Mouse (Mus musculus): ENCODE data around the gene Asic4.

Asic4 gene

GRCm38 (mm10) chr1:75443247-75444024, 6.8 kb upstream of the Asic4 start:
- no peak for DNase-seq

- DNase-seq = no peak
These were observed 6.0 kb upstream of the Asic4 start for GRCm38 (mm10) chr1:75444208-75444607.

GRCm38 (mm10) chr1:75445141-75445701, 5.0 kb upstream of the Asic4 start:
- DNase-seq = no peak

GRCm38 (mm10) chr1:75445751-75446611, 4.3 kb upstream of the Asic4 start:
- DNase-seq = peak; percentile 72 to 80

- no peak for DNase-seq
These were observed 3.6 kb upstream of the Asic4 start for GRCm38 (mm10) chr1:75446656-75447055.

GRCm38 (mm10) chr1:75447265-75448051, 2.8 kb upstream of the Asic4 start:
- no peak for DNase-seq

GRCm38 (mm10) chr1:75448052-75448431, 2.2 kb upstream of the Asic4 start:
- DNase-seq = no peak

GRCm38 (mm10) chr1:75448937-75449336, 1.3 kb upstream of the Asic4 start:
- DNase-seq = no peak

- no peak for DNase-seq
These were observed 680 bp upstream of the Asic4 start for GRCm38 (mm10) chr1:75449377-75450135.

- no peak for DNase-seq
These were observed 1.7 kb downstream of the Asic4 start for GRCm38 (mm10) chr1:75451900-75452299.

GRCm38 (mm10) chr1:75455433-75455832, 5.2 kb downstream of the Asic4 start:
- no peak for DNase-seq

- no peak for DNase-seq
These were observed 5.7 kb downstream of the Asic4 start for GRCm38 (mm10) chr1:75455948-75456347.

GRCm38 (mm10) chr1:75456746-75457564, 6.7 kb downstream of the Asic4 start:
- DNase-seq = no peak

- no peak for DNase-seq
These were observed 7.4 kb downstream of the Asic4 start for GRCm38 (mm10) chr1:75457710-75458024.

- DNase-seq = peak; percentile 37 to 65
These were observed 8.0 kb downstream of the Asic4 start for GRCm38 (mm10) chr1:75458025-75458788.

GRCm38 (mm10) chr1:75458789-75459684, 8.8 kb downstream of the Asic4 start:
- peak in 1 of 2 experiments; percentile 20 for DNase-seq

GRCm38 (mm10) chr1:75460297-75460696, 10.1 kb downstream of the Asic4 start:
- no peak for DNase-seq

- no peak for DNase-seq
These were observed 12.4 kb downstream of the Asic4 start for GRCm38 (mm10) chr1:75462636-75463035.

GRCm38 (mm10) chr1:75463652-75464204, 13.5 kb downstream of the Asic4 start:
- DNase-seq = no peak
